Mouse (Mus musculus) natural killer cell, adult 2 months (primary cell): ENCODE data around the gene Mrpl14.

Experiments used
- DNase-seq, 2 experiments: peaks; one replicate each; pipeline ENCODE4 v3.0.0; 2022; ENCODE audit warnings: low spot score in 2 of 2

Mrpl14 gene

DNA sequence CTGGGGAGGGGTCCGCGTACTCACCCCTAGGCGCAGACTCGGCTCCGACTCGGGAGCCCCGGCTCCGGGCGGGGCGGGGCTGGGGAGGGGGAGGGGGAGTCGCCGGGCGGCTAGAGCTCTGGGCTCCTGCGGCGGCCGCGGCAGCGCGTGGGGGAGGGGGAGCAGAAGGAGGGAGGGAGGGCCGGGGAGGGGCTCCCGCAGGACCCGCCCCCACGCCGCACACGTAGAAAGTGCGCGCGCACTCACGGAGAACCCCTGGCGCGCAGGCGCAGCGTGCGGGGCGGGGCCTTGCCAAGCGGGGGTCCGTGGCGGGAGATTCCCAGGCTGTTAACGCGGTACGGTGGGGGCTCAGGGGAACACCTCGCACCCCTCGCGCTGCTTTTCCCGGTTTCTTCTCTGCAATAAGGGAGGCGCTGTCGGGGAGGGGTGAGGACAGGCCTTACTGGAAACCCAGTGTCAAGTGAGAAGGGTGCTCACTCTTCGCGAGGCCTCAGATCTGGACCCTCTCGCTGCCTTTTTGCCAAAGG is at the start of gene Mrpl14:
TSS of gene Mrpl14 (plus strand) at position 230 of the 527 bp plus-strand sequence.
- peak; percentile 83 to 88 for DNase-seq

DNA sequence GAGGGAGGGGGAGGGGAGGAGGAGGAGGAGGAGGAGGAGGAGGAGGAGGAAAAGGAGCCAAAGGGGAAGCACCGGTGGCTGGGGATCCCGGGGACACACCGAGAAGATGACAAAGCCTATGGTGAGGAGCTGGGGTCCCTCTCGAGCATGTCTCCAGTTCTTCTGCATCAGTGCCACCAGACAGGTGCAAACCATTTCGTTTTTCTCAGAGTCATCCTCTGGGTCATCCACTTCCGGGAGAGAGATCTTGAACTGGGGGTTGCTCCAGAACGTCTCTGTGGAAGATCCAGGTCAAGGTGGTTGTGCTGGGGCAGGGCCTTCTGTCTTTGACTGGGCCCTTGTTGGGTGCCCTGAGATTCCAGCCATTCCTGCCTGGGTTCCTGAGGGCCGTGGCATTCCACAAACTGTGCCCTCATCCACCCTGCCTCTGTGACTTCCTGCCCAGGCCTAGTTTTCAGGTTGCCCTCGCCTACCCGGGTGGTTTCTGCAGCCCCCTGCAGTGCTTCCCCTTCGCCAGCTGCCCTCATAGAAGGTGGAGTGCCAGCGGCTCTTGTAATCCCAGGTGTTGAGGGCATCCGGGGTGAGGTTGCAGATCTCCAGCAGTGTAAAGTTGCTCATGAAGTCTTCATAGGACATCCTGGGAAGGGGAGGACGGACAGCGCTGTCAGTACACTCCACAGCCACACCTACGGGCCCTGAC is 47.4 kb upstream of the Mrpl14 start:
- no peak for DNase-seq

DNA sequence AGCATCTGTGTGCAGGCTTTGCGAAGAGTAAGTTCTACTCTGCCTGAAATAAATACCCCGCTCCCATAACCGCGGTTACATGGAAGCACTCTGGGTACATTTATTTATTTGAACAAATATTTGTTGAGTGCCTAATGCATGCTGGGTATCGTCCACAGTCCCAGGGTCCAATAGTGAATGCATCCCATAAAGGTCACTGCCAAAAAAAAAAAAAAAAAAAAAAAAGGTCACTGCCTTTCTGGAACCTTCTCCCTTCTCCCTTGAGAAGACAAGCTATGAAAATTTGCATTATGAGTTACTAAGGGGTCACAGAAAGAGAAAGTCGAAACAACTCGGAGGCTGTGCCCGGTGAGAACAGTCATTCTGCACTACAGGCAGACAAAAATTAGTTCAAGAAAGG is 44.1 kb upstream of the Mrpl14 start:
- no peak for DNase-seq

DNA sequence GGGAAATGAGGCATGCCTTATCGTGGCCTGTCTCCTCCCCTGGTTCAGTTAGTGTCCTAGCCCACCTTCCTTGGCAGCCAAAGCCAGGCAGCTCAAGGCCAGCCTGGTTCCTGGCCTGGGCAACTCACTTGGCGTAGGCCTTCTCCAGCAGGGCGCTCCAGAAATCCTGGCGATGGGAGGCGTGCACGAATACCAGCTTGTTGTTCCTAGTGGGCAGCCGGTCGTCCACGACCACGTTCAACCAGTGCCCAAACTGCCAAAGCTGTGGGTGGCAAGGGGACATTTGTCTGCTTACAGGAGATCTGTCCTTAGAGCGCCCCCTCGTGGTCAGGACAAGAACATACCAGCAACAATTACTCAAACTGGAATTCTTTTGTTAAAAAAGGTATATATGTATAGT is 43.4 kb upstream of the Mrpl14 start:
- peak; percentile 43 to 71 for DNase-seq

DNA sequence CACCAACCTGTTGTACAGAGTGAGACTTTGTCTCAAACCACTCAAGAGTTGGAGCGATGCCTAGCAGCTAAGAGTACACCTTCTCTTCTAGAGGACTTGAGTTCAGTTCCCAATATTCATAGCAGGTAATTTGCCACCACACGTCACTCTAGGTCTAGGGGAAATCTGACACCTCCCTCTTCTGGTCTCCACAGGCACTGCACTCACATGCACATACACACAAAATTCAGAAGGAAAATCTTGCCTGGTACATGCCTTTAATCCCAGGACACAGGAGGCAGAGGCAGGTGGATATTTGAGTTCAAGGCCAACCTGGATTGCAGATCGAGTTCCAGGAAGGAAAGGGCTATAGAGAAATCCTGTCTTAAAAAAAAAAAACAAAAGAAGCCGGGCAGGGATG is 41.9 kb upstream of the Mrpl14 start:
- DNase-seq: no peak

DNA sequence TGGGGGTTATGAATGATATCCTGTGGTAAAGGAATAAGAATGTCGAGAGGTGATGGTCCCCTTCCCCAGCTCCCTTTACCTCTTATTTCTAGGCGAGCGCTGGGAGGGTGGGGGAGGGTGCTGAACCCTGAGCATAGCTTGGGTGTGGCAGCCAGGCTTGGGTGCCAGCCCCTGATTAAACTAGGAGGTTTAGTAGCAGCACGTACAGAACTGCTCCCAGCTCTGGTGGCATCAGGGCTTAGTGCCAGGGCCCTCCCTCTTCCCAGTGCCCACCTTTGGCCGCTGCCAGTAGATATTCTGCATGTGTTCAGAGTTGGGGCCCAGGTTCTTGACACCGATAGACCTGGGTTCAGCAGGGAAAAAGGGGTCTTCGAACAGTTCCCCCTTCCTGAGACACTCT is 32.9 kb upstream of the Mrpl14 start:
- no peak for DNase-seq

DNA sequence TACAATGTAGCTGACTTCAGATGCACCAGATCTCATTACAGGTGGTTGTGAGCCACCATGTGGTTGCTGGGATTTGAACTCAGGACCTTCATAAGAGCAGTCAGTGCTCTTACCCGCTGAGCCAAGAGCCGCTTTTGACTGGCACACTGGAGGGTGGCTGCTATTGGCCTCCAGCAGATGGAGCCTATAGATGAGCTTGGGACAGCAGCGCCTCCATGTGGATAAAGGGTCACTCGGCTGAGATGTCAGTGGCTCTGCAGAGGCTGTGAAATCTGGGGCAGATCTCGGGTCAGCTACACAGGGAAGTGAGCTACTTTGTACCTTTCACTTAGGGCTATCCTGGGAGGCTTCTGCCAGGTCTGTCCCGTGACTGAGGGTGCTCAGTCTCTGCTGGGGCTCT is 30.3 kb upstream of the Mrpl14 start:
- DNase-seq: no peak

DNA sequence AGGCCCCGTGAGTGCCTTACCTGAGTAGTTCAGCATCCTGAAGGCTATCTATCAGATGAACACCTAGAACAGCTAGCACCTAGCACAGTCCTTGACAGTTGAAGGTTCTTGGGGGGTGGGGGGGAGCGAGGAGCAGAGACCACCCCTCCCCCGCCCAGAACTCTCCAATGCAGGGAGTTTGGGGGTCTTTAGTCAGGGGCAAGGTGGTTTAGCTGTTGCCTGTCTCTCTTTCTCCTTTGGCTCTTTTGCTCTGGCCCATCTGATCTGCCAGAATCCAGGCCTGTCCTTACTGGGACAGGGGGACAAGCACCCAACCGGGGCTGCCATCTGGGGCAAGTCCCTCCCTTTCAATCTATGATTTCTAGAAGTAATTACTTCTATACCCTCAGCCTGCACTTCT is 26.9 kb upstream of the Mrpl14 start, which contains the start of gene Capn11:
TSS of gene Capn11 (minus strand) at position 101 of the 400 bp plus-strand sequence.
- no peak for DNase-seq

DNA sequence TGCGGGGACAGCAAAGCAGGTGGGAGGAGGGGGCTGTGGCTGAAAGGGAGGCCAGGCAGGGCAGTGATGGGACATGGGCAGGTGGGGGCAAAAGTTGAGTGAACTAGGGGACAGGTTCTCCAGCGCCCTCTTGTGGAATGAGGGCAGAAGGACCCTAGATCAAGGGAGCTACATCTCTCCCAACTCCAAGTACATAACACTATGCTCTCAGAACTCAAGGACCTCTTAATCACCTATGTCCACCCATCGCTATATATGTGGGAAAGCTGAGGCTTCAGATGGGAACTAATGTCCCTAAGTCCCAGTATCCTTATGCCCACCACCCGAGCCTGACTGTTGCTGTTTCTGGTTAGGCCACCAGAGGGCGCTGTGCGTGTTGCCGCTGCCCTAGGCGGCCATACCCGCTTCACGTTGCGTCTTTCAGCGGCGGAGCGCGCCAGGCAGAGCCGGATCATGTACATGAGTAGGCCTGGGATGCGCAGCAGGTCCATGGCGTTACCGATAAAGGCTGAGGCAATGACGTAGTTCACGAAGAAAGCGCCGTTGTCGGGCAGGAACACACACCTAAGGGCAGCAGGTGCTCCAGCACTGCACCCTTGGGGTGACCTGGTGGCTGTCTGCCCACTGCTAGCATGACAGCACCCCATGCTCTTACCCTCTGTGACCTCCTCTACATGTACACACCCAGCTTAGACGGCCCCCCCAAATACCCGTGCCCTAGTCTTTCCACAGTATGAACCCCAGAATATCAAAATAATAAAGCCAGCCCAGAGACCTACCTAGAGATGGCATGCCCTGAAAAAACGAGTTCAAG is 22.8 kb upstream of the Mrpl14 start:
- peak; percentile 58 to 77 for DNase-seq

DNA sequence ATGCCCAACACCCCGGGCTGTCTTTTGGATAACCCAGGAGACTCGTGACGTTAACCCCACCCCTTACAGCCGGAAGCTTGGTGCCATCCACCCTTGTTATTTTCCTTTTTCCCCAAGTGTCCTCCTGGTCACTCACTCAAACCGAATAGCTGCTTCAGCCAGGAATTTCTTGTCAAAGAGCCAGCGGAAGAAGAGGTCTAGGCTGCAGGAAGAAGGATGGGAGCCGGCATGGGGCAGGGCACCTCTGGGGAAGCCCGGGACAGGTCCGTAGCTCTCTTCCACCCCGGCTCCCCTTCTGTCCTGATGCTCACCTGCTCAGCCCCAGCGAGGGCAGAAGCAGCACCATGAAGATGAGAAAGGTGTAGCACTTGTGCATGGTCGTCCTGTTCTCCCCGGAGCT is 21.5 kb upstream of the Mrpl14 start:
- no peak for DNase-seq

DNA sequence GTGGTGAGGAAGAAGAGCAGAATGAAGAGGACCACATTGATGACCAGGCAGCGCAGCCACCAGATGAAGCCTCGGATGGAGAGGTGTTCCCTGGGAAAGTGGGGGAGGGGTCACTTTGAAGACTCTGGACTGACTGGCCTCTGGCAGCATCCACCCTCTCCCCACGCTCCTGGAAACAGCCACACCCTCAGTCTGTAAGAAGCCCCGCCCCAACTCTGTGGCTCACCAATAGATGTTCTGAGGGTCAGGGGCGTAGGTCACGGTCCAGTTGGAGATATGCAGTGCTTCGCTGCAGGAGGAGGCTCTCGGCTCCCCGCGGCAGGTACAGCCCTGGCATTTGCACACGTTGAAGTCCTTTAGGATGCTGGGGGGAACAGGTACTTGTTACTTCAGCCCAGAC is 20.0 kb upstream of the Mrpl14 start:
- no peak for DNase-seq

DNA sequence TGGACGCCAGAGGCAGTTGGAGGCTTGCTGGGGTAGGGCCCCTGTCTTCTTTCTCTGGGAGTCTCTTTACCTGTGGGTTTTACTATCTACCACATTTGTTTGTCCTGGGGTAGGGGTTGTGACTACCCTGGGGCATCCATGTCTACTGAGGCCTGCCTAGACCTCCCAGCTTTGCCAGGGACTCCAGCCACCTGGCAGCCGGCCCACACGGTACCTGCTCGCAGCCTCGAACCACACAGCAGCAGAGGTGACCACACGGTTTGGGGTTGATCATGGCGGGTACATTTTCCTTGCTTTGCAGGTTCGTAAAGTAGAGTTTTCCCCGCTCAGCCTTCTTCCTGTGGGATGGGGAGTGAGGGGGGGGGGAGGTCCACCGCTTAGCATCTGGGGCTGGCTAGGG is 18.6 kb upstream of the Mrpl14 start:
- DNase-seq: no peak

DNA sequence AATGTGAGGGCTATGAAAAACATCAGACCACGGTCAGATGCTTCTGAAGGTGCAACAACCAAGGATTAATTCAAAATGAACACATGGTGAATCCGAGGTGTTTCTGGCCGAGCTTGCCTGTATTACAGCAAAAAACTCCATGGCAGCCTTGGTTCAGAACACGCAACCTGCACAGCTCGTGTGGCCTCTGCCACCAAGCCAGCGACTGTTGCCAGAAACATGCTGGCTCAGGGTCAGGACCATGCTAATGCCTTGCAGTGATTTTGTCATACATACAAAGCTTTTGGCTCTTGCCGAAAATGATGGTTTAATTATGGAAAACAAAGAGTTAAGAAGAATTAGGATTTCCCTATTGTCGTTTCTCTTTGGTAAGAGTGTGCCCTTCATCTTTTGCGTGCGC is 18.1 kb upstream of the Mrpl14 start:
- DNase-seq: no peak

DNA sequence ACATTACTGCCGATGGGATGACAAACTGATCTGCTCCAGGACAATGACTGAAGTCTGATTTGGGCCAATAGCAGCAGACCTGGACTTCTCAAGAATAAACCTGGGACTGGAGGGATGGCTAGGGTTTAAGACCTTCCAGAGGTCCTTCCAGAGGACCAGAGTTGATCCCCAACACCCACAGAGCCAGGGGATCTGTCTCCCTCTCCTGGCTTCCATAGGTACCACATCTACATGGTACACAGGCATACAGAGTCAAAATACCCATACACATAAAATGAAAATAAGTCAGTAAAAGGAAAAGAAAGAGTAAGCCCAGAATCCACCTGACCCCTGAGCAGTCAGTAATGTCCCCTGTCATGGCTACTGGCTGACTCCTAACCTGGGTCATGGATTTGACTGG is 14.3 kb upstream of the Mrpl14 start:
- no peak for DNase-seq

DNA sequence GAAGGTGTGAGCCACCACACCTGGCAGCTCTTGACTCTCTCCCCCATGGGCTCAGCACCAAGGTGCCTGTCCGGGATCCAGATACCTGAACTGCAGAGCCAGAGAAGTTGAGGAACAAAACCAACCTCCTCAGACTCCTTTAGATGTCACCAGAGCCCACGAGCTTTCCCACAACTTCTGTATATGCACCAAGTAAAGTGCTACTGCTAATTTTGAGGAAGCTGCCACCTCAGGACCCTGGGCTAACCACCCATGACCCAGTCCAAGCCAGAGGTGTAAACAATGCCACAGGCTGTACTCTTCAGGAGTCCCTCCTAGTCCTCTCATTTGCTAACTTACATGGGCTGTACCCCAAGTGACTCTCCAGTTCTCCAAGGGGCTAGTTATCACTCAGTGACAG is 13.5 kb upstream of the Mrpl14 start:
- DNase-seq: no peak

DNA sequence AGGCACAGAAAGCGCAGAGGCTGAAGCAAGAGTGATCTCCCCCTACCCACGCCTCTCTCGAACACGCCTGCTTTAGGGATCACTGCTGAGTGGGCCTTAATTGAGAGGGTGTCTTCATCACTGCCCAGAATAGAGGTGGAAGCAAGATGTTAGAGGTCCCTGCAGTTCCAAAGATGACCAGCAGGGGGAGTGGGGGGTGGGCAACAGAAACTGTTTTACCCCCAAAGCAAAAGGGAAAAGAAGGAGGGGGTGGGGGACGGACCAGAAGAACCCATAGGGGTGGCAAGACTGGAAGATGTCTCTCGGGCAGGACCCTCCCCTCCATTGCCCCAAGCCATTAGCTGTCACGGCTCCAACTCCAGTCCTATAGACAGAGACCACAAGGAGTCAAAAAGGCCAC is 8.0 kb upstream of the Mrpl14 start:
- peak; percentile 57 to 71 for DNase-seq

DNA sequence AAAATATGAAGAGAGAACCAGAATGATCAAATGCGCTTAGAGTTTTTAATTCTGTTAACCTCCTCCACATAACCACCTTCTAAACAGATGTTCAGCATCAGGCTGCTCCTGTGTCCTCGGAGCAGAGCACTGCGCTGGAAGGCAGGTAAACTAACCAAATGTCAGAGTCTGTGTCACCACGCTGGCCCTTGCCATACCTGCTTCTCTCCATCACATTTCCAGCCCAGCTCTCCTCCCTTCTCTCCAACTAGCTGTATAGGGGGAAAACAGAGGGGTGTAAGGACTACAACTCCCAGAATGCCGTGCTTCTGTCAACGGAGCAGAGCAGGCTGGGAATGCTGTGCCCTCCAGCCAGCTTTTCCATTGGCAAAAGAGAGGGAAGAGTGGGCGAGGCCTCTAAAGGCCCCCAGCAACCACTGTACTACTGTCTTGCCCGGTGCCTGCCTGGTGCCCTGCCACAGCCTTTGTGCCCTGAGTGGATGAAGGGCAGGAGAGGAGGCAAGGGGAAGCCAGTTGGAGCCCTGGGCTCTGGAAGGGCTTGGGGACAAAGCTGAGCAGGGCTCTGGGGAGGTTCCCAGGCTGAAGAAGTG is 5.6 kb upstream of the Mrpl14 start:
- DNase-seq: no peak

DNA sequence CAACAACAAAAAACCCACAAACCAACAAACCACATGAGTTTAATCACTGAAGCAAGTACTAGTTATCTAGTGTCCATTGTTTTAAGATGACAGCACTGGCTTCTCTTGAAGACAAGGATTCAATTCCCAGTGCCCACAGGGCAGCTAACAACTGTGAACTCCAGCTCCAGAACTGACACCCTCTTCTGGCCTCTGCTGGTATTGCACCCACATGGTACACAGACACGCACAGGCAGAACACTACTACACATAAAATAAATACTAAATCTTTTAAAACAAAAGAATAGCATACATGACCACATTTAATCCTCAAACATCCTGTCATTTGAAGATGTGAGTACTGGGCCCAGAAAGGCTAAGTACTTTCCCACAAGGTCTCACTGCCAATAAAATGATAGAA is 4.5 kb upstream of the Mrpl14 start:
- peak in 1 of 2 experiments; percentile 32 for DNase-seq

DNA sequence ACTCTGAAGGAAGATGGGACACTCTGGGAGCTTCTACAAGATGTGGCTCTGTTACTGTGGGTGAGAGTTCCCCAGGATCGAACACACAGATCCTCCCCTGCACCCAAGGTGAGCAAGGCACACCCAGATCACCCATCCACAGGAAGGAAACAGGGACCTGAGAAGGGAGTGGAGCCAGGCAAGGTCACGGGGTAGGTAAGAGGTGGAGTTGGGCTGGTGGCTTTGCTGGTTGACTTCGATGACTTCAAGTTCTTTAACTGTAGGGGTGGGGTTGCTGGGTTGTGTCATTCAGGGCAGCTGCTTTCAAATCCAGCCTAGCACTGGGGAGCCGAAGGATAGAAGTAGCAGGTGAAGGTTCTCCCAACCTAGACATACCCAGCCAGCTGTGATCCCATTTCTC is 3.3 kb upstream of the Mrpl14 start:
- DNase-seq: no peak

DNA sequence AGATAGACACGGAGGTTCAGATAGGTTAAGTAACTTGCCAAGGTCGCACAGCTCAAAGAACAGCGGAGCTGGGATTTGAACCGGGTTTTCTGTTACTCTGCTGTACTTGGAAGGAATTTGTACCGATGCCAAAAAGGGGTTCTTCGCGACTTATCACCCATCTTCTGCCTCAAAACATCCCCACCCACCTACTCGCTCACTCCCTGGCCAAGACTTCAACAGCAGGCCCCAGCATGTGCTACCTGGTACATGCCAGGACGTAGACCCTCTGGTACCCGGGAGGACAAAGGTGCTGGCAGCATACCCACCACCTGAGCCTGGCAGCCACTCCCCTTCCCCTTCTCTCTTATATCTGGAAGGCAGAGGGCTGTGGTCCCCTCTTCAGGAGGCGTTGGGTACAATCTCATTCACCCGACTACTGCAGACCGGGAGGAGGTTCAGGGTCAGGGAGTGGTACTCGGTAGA is 1.4 kb upstream of the Mrpl14 start:
- DNase-seq: no peak

DNA sequence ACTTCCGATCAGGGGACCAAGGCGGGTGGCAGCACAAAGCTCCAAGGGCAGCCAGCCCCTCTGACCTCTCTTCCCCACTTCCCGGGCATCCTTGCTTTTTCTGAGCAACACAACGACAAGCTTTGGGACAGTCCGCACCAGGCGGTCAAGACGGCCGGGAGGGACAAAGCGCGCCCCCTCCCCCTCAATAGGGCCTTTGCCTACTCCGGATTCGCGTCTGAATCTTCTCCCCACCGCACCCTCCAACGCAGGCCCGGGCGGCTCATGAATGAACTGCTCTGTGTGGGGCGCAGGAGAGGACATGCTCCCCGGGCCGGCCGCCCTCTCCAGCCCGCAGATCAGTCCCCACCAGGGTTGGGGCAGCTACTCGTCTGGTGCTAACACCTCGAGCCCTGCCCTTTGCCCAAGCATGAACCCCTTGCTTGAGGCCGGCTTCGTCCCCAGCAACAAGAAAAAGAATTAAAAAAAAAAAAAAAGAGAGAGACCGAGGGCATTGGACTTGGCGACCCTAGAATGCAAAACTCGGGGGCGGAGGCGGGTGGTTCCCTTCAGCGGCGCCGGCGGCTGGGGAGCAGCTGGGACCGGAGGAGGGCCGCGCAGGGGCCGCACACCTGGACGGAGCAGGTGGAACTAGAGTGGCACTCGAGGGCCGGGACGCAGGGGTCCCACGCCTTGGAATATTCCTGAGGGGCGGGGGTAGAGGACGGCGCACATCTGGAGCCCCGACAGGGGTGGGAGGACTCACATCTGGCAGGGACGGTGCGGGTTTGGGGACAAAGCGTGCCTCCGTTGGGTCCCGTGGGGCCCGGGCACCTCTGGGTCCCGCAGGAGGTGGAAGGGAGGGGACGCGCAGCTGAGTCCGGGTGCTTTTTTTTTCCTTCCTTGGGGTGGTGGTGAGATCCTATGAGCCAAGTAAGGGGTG is 690 bp upstream of the Mrpl14 start:
- DNase-seq: peak; percentile 21 to 30
